Mouse (Mus musculus) fat pad, adult 2 months (tissue): Measurements from ENCODE around the gene Lce1l.
A peak's percentile ranks its signal among the peaks of the same experiment; 100 is the strongest.
"Not testable (repeated sequence)": the region's sequence is repeated elsewhere in the genome, so short reads cannot be mapped to it uniquely, and the experiment has no call there.

Source experiments
- DNase-seq: peaks from one replicate; pipeline ENCODE4 v3.0.0-alpha.2; 2011; ENCODE audit warnings: low read depth, low spot score; ENCODE audit errors: extremely low read depth

Gene Lce1l

DNA sequence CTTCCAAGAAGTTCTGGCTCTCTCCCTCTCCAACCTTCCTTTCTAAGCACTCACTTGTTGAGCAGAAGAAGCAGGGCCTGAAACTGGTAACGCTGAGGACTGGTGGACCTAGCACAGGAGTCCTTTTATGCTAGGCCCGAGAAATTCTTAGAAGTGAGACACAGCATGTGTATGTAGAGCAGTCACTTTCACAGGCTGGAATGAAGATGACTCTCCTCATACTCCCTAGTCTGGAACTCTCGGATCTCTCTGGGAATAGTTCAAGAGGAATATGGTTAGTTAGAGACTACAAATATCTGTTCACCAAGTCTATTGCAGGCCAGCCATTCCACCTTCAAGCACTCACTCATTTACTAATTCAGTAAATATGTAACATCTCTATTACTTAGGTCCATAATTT is at the start of gene Lce1l:
TSS of gene Lce1l (minus strand) at position 101 of the 400 bp plus-strand sequence.
- no peak for DNase-seq

DNA sequence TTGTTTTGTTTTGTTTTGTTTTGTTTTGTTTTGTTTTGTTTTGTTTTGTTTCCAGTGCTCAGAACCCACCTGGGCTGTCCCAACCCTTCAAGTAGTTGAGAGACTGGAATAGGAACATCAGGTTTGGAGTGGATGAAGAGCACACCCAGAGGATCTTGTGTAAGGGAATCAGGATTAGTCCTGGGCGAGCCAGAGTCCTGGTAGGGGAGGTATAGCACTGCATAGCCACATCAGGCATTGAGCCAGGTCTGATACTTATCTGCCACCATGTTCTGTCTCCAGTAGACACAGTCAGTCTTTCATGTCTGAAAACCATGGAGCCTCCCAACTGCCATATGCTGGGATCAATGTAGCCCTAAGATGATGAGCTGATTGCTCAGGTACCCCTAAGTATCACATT is 43.4 kb upstream of the Lce1l start:
- DNase-seq: peak; percentile 58

DNA sequence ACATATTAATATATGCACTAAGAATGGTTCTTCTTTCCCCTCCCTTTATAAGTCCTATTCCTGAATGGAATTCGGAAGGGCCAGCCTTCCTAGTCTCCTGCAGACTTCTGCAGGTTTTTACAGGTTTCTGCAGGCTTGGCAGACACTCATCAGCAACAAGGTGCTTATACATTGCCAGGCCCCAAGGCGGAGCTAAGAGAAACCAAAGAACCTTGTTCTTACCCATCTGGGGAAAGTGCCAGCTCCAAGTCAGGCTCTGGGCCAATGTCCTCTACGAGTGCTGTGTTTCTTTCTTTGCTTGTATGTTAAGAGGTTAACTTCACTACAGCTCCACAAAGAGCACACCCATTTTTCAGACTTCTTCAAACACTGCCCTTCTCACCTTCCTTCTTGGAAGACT is 43.0 kb upstream of the Lce1l start:
- DNase-seq: peak; percentile 90

DNA sequence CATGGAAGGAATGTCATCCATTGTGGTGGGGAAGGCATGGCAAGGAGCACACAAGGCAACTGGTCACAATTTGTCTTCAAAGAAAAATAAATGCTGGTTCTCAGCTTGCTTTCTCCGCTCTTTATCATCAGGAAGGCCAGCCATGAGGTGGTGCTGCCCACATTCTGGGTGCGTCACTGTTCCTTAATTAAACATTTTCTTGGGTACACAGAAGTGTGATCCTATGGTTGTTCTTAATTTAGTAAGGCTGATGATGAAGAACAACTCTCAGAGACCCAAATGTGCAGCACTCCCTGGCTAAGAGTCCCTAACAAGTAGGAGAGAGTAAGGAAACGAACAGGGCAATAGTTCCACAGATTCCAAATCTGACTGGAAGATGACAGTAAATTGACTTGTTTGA is 23.1 kb upstream of the Lce1l start:
- DNase-seq: no peak

DNA sequence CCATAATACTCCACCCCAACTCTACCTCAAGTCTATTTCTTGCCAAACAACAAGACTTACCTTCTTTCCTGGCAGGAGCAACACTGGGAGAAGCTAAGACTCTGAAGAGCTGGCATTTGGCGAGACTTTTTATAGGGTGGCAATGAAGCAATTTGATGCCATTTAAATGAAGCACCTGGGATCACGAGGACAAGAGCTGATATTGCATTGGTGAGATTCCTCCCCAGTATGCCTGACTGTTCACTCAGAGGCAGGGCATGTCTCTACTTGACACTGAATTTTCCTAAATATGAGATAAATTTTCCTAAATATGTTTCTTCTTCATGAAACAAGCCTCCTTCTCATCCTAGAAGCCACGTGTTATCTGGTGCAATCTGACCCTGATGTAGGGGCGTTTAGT is 19.0 kb upstream of the Lce1l start, which contains the start of gene 2310050C09Rik:
TSS of gene 2310050C09Rik (minus strand) at position 101 of the 400 bp plus-strand sequence.
- no peak for DNase-seq

DNA sequence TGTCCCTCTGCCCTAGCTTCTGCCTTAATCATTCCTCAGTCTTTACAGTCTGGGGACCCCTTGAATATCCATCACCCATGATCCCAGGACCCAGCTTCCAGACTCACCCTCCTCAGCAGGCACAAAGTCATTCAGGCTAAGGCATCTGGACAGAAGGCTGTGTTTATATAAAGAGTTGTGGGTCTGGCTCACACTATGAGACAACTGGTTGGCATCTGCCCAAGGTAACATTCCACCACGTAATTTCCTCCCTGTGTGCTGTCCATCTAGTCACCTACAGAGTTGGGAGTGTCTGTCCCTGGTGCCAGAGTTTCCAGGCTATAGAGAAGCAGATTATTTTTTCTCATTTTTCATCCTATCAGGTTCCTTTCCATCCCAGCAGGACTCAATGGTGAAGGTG is 24.0 kb downstream of the Lce1l start, which contains the start of gene Kprp:
TSS of gene Kprp (minus strand) at position 140 of the 400 bp plus-strand sequence.
- no peak for DNase-seq

DNA sequence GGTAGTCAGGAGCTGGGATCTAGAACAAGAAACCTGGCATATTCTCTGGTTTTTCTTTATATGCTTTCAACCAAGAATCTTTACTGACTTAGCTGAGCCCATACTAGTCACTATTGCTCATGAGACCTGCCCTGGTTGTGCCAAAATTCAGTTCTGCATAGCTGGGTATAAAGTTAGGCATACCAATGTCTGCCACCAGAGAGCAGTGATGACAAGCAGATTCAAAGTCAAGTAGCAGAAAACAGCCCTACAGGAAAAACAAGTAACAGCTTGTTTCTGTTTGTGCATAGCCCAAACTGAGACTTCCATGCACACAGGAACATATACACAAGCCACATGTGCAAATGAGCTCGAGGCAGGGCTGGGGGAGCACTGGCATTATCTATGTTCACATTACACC is 25.3 kb downstream of the Lce1l start:
- no peak for DNase-seq

DNA sequence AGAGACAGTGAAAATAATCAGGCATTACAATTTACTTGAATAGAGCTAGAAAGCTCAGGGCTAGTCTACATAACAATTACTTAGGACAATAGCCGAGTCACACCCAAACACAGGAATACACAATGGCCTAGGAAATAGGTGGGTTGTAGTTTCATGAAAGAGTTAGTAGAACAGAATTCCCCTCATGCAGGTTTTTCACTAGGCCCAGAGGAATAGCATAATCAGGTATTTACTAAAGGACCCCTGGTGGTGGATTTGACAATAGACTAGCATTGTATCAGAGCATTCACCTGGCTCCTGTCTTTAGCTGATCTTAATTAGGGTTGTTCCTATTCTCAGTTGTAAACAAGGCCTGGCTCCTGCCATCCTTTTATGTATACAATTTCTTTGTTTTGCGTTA is 35.0 kb downstream of the Lce1l start:
- not testable (repeated sequence) for DNase-seq

DNA sequence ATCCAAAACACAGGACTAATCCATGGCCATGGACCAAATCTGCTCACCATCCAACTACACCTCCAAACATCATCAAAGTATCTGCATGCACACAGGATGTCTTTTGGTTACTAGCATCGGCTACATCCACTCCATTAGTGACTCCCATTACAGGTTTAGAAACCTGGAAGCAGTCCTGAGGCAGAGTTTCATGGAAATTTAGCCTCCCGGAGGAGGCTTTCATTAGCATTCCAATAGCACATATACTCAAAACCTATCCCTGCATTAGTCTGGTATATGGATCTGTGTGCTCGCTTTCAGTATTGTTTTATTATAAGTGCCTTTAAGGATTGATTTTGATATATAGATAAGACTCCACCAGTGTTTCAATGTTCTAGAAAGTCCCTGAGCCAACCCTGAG is 35.5 kb downstream of the Lce1l start:
- no peak for DNase-seq

DNA sequence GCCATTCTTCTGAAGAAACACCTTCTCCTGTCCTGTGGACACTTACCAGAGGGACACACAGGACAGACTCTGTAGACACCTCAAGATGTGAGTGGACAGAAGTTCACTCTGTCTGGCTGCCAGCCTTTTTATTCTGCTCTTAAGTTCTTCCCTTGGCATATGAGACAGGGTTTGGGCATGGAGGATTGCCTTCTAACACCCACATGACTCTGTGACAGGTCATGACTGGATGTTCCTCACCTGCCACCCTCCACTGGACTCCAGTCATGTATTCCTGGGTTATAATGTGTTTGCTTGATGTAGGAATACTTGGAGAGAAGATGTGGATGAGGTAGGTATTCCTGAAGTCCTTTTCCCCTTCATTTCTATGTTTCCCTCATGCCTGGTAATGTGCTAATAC is 43.3 kb downstream of the Lce1l start, which contains the start of gene Lce1k:
TSS of gene Lce1k (minus strand) at position 101 of the 400 bp plus-strand sequence.
- no peak for DNase-seq
